Mouse (Mus musculus) heart, adult 11 months (tissue): ENCODE results near the gene Gm3327.
"Not testable (repeated sequence)": the region's sequence is repeated elsewhere in the genome, so short reads cannot be mapped to it uniquely, and the experiment has no call there.

Experiments used
- DNase-seq: peaks from one replicate; pipeline ENCODE4 v3.0.0; 2022

The Gm3327 gene

DNA sequence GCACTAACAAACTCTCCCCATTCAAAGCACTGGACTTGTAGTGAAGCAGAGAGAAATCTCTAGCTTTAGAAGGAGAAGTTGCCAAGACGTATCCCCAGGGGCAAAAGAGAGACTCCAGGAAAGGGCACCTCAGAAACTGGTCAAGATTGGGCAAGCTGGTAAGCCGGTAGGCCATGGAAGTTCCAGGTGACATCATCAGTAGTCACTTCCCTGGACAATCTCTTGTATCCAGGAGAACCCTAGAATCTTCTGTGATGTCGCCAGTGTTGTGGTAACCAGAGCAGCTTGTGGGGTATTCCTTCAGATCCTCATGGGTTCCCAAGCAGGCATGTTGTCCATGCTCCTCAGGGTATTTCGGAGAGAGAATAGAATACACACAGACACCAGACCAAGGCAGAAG lies at the start of gene Gm3327:
Gm3327 (plus strand) TSS at position 301 of the 400 bp plus-strand sequence.
- not testable (repeated sequence) for DNase-seq

DNA sequence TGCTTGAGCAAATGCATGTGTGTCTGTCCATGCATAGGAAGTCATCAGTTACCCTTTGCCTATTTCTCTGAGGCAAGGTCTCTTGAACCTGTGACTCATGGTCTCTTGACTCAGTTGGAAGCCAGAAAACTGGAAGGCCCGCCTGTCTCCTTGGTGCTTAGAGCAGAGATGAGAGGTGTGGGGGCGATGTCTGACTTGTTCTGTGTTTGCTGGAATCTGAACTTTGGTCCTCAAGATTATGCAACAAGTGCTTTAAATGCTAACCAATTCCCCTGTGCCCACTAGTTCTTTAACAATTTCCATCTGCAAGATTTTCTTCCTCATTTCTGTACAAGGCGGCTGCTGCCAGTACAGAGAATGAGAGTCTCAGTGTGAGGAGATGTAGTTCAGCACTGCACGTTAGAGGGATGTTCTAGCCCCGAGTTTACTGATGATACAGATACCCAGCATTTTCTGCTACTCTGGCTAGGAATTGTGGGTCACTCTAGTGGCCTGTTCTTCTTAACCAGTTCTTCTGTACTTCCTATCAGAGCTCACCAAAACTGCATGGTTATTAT lies 45.8 kb upstream of the Gm3327 start:
- peak; percentile 86 for DNase-seq

DNA sequence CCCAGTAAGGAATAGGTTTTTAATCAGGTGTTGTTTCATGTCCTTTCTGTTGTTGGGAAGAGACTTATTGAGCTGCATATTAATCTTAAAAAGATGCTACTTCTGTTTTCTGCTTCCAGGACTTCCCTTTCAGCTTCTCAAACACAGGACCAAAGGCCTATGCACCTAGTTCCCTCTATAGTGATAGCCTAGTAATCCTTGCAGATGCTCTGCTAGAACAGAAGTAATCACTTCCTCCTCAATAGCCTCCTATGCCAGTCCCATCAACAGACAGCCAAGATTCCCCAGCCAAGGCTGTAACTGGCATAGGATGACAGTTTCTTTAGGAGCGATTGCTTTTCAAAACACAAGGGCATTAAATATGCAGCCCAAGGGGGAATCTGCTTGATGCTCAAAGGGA lies 37.1 kb upstream of the Gm3327 start:
- not testable (repeated sequence) for DNase-seq

DNA sequence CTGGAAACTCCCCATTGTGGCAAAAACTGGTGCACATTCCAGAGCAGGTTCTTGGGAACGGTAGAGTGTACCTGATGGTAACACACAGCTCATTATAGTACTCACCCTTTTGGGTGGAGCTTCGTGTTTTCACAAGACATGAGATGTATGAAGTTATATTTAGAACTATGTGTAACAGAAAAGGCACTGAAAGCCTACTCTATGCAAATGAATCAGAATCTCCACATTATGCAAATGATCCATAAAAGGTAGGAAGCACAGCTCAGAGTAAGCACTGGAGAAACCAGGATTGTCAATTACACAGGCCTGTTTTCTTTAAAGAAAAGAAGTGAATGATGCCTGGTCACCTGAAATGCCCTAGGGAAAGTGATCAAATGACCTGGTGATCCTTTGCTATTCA lies 36.1 kb upstream of the Gm3327 start:
- not testable (repeated sequence) for DNase-seq

DNA sequence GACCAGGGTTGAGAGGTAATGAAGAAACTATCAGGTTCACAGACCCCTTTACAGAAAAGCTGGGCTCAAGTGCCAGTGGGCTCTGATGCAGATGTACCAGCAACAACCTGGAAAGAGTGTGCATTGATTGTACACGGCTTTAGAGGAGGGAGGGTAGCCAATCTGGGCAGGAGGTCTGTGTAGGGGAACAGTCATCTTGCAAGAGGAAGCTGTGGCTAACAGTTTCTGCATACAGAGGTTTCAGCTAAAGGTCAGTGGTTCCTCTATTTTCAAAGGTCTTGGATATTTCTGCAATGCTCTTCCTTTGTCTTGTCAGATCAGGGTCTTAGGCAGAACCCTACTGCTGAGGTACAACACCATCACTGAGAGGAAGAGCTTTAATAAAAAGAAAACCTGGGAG lies 32.1 kb upstream of the Gm3327 start:
- peak; percentile 86 for DNase-seq

- DNase-seq: not testable (repeated sequence)
Observed at GRCm38 (mm10) chr14:44094445-44094844, 29.2 kb upstream of the Gm3327 start.

- not testable (repeated sequence) for DNase-seq
Observed at GRCm38 (mm10) chr14:44100030-44100429, 23.6 kb upstream of the Gm3327 start.

DNA sequence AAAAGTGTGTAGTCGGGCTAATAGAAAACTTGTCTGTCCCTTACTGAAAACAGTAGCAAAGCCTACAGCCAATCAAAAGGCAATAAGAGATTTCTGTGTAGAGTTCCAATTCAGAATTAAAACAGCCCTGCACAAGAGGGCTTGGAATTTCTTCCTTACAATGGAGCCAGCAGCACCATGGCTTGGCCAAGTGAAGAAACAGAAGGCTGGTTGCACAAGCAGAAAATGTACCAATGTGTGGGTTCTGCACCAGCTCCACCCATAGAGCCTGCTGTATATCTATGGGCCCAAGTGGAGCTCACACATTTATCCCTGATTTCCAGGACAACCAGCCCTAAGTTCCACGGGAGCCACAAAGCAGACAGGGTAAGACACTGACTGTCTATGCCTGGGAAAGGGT lies 21.3 kb upstream of the Gm3327 start, which contains the start of gene Ear2:
Ear2 (plus strand) TSS at position 301 of the 400 bp plus-strand sequence.
- not testable (repeated sequence) for DNase-seq

GRCm38 (mm10) chr14:44110981-44111380 lies 12.7 kb upstream of the Gm3327 start:
- no peak for DNase-seq
